In genomic region chr4:57140992-57141717, GRCm38 (mm10) we compare ENCODE assay signal across 8 mouse cellular contexts. TPM values are rescaled to one million over a fixed set of nuclear protein-coding genes. Genes with fewer than 3 reads are reported as not detected.
DNase-seq lines count a peak whose midpoint lies in the region; ATAC-seq and TF ChIP-seq lines count a peak whose summit lies in the region.

No protein-coding gene starts in this region.

- 23% methylated on average over 15 of the region's 15 CpGs for WGBS in lung, embryonic 16.5 days
- 13% methylated on average over 15 of the region's 15 CpGs for WGBS in intestine, postnatal 0 days
- WGBS in neural tube, embryonic 15.5 days: 13% methylated on average over 15 of the region's 15 CpGs
- WGBS in thymus, adult 2 months: 7% methylated on average over 15 of the region's 15 CpGs

- H3K4me1 ChIP-seq in lung, embryonic 16.5 days (replicated peaks; ENCODE audit: control insufficient read depth, insufficient read depth, low read length): peaks cover 19% of the 10 kb centered on the region
- H3K4me1 ChIP-seq in intestine, postnatal 0 days (replicated peaks; ENCODE audit: control insufficient read depth, insufficient read depth, low read length): peaks cover 4% of the 10 kb centered on the region; the same call in 1 of the 2 replicates
- peaks cover 43% of the 10 kb centered on the region for H3K4me1 ChIP-seq in neural tube, embryonic 15.5 days
- H3K4me1 ChIP-seq in thymus, adult 2 months (replicated peaks; ENCODE audit: control insufficient read depth, insufficient read depth, low read length): peaks cover 14% of the 10 kb centered on the region

- no peak for TF ChIP-seq POLR2A in thymus, adult 2 months (IDR thresholded peaks at IDR 0.05; ENCODE audit: control insufficient read depth, extremely low read depth, insufficient read depth, low read length, poor library complexity)

- peak overlapping the region; percentile 69 for H3K4me3 ChIP-seq in lung, embryonic 16.5 days (ENCODE audit: low read length)
- H3K4me3 ChIP-seq in intestine, postnatal 0 days (ENCODE audit: low read depth, low read length): peak overlapping the region; percentile 71
- H3K4me3 ChIP-seq in neural tube, embryonic 15.5 days (replicated peaks): peak overlapping the region; percentile 68
- H3K4me3 ChIP-seq in thymus, adult 2 months (ENCODE audit: control insufficient read depth, insufficient read depth, low read length): no peak overlapping the region

- H3K27me3 ChIP-seq in lung, embryonic 16.5 days (ENCODE audit: control insufficient read depth, insufficient read depth, low read depth, low read length): peaks cover 45% of the 10 kb centered on the region
- H3K27me3 ChIP-seq in intestine, postnatal 0 days (replicated peaks; ENCODE audit: control insufficient read depth, insufficient read depth, low read length): no peaks in the 10 kb centered on the region
- H3K27me3 ChIP-seq in neural tube, embryonic 15.5 days (replicated peaks): peaks cover 16% of the 10 kb centered on the region; the same call in 1 of the 2 replicates
- peaks cover 8% of the 10 kb centered on the region for H3K27me3 ChIP-seq in thymus, adult 2 months (ENCODE audit: control insufficient read depth, insufficient read depth, low read length)

- no peaks in the 10 kb centered on the region for H3K9me3 ChIP-seq in lung, embryonic 16.5 days (ENCODE audit: control insufficient read depth, low read length)
- H3K9me3 ChIP-seq in intestine, postnatal 0 days (ENCODE audit: control insufficient read depth): no peaks in the 10 kb centered on the region
- no peaks in the 10 kb centered on the region for H3K9me3 ChIP-seq in neural tube, embryonic 15.5 days (replicated peaks)

- no peak for TF ChIP-seq CTCF in intestine, postnatal 0 days (IDR thresholded peaks at IDR 0.05; ENCODE audit: low read depth)
- no peak for TF ChIP-seq CTCF in thymus, adult 2 months (IDR thresholded peaks at IDR 0.05; ENCODE audit: borderline replicate concordance, control insufficient read depth, extremely low read depth, insufficient read depth, low read length, poor library complexity)

- DNase-seq in cerebellum, adult 11-12 months: peak; percentile 73
- no peak for DNase-seq in cerebellum, postnatal 4 days (ENCODE audit: low spot score in 2 of 2)
- DNase-seq in lung, postnatal 4 days: no peak
- no peak for DNase-seq in urinary bladder, postnatal 4 days (ENCODE audit: low spot score in 2 of 2)
- DNase-seq in thymus, adult 2 months: no peak

- no peak overlapping the region for H3K27ac ChIP-seq in lung, embryonic 16.5 days (ENCODE audit: low read length)
- peak overlapping the region; percentile 93 for H3K27ac ChIP-seq in intestine, postnatal 0 days (ENCODE audit: low read depth, low read length)
- H3K27ac ChIP-seq in neural tube, embryonic 15.5 days (replicated peaks): no peak overlapping the region
- no peak overlapping the region for H3K27ac ChIP-seq in thymus, adult 2 months (ENCODE audit: control insufficient read depth, insufficient read depth, low read length)

- no peak overlapping the region for H3K9ac ChIP-seq in lung, embryonic 16.5 days (ENCODE audit: low read length)
- H3K9ac ChIP-seq in intestine, postnatal 0 days (ENCODE audit: low read depth, low read length): peak overlapping the region; percentile 81
- H3K9ac ChIP-seq in neural tube, embryonic 15.5 days (replicated peaks): peak overlapping the region; percentile 87

- peak overlapping the region; percentile 97 for H3K4me2 ChIP-seq in lung, embryonic 16.5 days (ENCODE audit: low read depth, low read length)
- H3K4me2 ChIP-seq in intestine, postnatal 0 days (replicated peaks; ENCODE audit: low read depth): peak overlapping the region; percentile 93
- peak overlapping the region; percentile 88 for H3K4me2 ChIP-seq in neural tube, embryonic 15.5 days

- no peaks in the 10 kb centered on the region for H3K36me3 ChIP-seq in lung, embryonic 16.5 days (ENCODE audit: control insufficient read depth, insufficient read depth, low read length)
- H3K36me3 ChIP-seq in intestine, postnatal 0 days (ENCODE audit: control insufficient read depth, insufficient read depth): no peaks in the 10 kb centered on the region
- no peaks in the 10 kb centered on the region for H3K36me3 ChIP-seq in neural tube, embryonic 15.5 days
- H3K36me3 ChIP-seq in thymus, adult 2 months (ENCODE audit: control insufficient read depth, insufficient read depth, low read length): no peaks in the 10 kb centered on the region

- no peak for ATAC-seq in lung, embryonic 16.5 days (ENCODE audit: low read depth)
- ATAC-seq in intestine, postnatal 0 days: no peak
- no peak for ATAC-seq in neural tube, embryonic 15.5 days (ENCODE audit: low FRiP score)

RNA-seq across cellular contexts. Expression of gene Epb41l4b, which starts 2.1 kb away (rescaled TPM):
- 1.4 and 1.9 TPM in 2 replicates for polyA plus RNA-seq in lung, embryonic 16.5 days (2015; fragmentation: Nextera tagmentation; extraction: Ambion mirVana)
- 47.7 and 47.8 TPM in 2 replicates for polyA plus RNA-seq in intestine, postnatal 0 days (2015; fragmentation: Nextera tagmentation; extraction: Ambion mirVana)
- polyA plus RNA-seq in neural tube, embryonic 15.5 days (2015; fragmentation: Nextera tagmentation; extraction: Ambion mirVana): 4.5 and 6.5 TPM in 2 replicates
- polyA plus RNA-seq in thymus, adult 2 months (2012; rRNA removed): 9.2 and 10.7 TPM in 2 replicates
